In the genomic region with DNA sequence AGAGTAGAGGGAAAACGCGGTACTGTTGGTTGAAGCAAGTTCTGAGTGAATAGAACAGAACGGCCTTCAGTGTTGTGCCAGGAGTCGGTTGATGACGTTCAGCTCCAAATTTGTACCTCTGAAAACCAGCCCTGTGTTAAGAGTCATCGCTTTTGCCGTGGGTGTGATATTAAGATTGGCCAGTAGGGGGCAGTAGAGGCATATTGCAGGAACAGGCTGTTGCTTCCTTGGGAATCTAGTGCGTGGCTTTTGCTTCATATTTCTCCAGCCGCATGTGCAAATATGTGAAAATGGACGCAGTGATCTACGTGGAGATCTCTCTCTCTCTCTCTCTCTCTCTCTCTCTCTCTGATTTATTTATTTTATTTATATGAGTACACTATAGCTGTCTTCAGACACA, we compare ENCODE assay signal across 8 mouse cellular contexts. TPM values are rescaled to one million over a fixed set of nuclear protein-coding genes. Genes with fewer than 3 reads are reported as not detected.
DNase-seq lines count a peak whose midpoint lies in the region; ATAC-seq lines count a peak whose summit lies in the region.

No protein-coding gene starts in this region.

- peaks cover 19% of the 10 kb centered on the region for H3K4me1 ChIP-seq in hindbrain, embryonic 10.5 days (replicated peaks)
- peaks cover 22% of the 10 kb centered on the region for H3K4me1 ChIP-seq in hindbrain, embryonic 13.5 days (replicated peaks)
- peaks cover 7% of the 10 kb centered on the region; the same call in 1 of the 2 replicates for H3K4me1 ChIP-seq in forebrain, embryonic 14.5 days (ENCODE audit: control insufficient read depth, insufficient read depth, low read length)

- H3K4me2 ChIP-seq in hindbrain, embryonic 13.5 days, result no peak overlapping the region
- peak overlapping the region; percentile 25 for H3K4me2 ChIP-seq in forebrain, embryonic 14.5 days (ENCODE audit: low read length)

- intact Hi-C loops in heart, postnatal 25 days (cut with DNase I), result loop anchor here (1.0 to 5.0 kb wide), 4 partner anchors 50 to 351 kb away; partner anchors contain the start of gene Chpt1

- DNase-seq in hindbrain, embryonic 10.5 days (ENCODE audit: low spot score), result peak; percentile 84
- DNase-seq in c-Kit-positive CD71-positive TER-119-positive erythroid progenitor cells, embryonic 14.5 days (ENCODE audit: low spot score), result peak; percentile 77
- peak; percentile 88 for DNase-seq in forebrain, embryonic 14.5 days (ENCODE audit: low spot score)
- DNase-seq in heart, postnatal 25 days (ENCODE audit: low spot score), result peak; percentile 69
- peak; percentile 89 to 91 for DNase-seq in left cerebral cortex, adult 8-10 months (ENCODE audit: low spot score in 2 of 2)
- peak; percentile 74 to 80 for DNase-seq in spleen, postnatal 36 days (ENCODE audit: low spot score in 2 of 2)

- H3K4me3 ChIP-seq in hindbrain, embryonic 10.5 days, result no peak overlapping the region
- H3K4me3 ChIP-seq in hindbrain, embryonic 13.5 days, result no peak overlapping the region
- H3K4me3 ChIP-seq in forebrain, embryonic 14.5 days (ENCODE audit: low read depth, low read length), result no peak overlapping the region

- H3K9me3 ChIP-seq in hindbrain, embryonic 10.5 days, result no peaks in the 10 kb centered on the region
- no peaks in the 10 kb centered on the region for H3K9me3 ChIP-seq in hindbrain, embryonic 13.5 days
- H3K9me3 ChIP-seq in forebrain, embryonic 14.5 days (replicated peaks; ENCODE audit: control insufficient read depth, low read length), result no peaks in the 10 kb centered on the region

- no peaks in the 10 kb centered on the region for H3K27me3 ChIP-seq in hindbrain, embryonic 10.5 days (ENCODE audit: insufficient read depth, poor library complexity, severe bottlenecking)
- H3K27me3 ChIP-seq in hindbrain, embryonic 13.5 days, result no peaks in the 10 kb centered on the region
- H3K27me3 ChIP-seq in forebrain, embryonic 14.5 days (replicated peaks; ENCODE audit: control insufficient read depth, insufficient read depth, low read length), result no peaks in the 10 kb centered on the region

- 13% methylated on average over 11 of the region's 11 CpGs for WGBS in hindbrain, embryonic 10.5 days
- WGBS in hindbrain, embryonic 13.5 days, result 10% methylated on average over 11 of the region's 11 CpGs
- WGBS in forebrain, embryonic 14.5 days, result 6% methylated on average over 11 of the region's 11 CpGs

- no peaks in the 10 kb centered on the region for H3K36me3 ChIP-seq in hindbrain, embryonic 10.5 days
- H3K36me3 ChIP-seq in hindbrain, embryonic 13.5 days, result no peaks in the 10 kb centered on the region
- H3K36me3 ChIP-seq in forebrain, embryonic 14.5 days (ENCODE audit: control insufficient read depth, insufficient read depth, low read length), result no peaks in the 10 kb centered on the region

- no peak overlapping the region for H3K27ac ChIP-seq in hindbrain, embryonic 10.5 days
- no peak overlapping the region for H3K27ac ChIP-seq in hindbrain, embryonic 13.5 days
- H3K27ac ChIP-seq in forebrain, embryonic 14.5 days (ENCODE audit: low read depth, low read length), result no peak overlapping the region

- H3K9ac ChIP-seq in hindbrain, embryonic 13.5 days, result no peak overlapping the region
- H3K9ac ChIP-seq in forebrain, embryonic 14.5 days (ENCODE audit: low read length), result 0 out of 2 replicates have a peak overlapping the region, but pooled peaks have one; percentile 7

- ATAC-seq in hindbrain, embryonic 13.5 days (ENCODE audit: low FRiP score), result no peak
- ATAC-seq in forebrain, embryonic 14.5 days, result peak; percentile 2; the same call in 1 of the 2 replicates
- ATAC-seq in monocyte, adult 5-6 weeks (replicated peaks; ENCODE audit: insufficient number of reproducible peaks, low FRiP score, low TSS enrichment, poor library complexity, severe bottlenecking), result peak; percentile 65

RNA-seq across cellular contexts. Expression of gene Dram1, which starts 2.1 kb away (rescaled TPM):
- 0.16 and 0.35 TPM in 2 replicates for polyA plus RNA-seq in hindbrain, embryonic 10.5 days (2016; fragmentation: Nextera tagmentation; extraction: Ambion mirVana)
- polyA plus RNA-seq in hindbrain, embryonic 13.5 days (2015; fragmentation: Nextera tagmentation; extraction: Ambion mirVana), result 0.41 and 0.55 TPM in 2 replicates
- polyA plus RNA-seq in forebrain, embryonic 14.5 days (2014; fragmentation: Nextera tagmentation; extraction: Ambion mirVana), result 0.44 and 0.84 TPM in 2 replicates
- total RNA-seq in heart, postnatal 25 days (2021), result 1 to 10 TPM; 3.8 to 4.1 TPM
- 1 to 10 TPM in 1 of 4 experiments, under 1 TPM in 3; 0.65 to 1.9 (median 0.81) TPM for total RNA-seq in left cerebral cortex, adult 8-10 months (2022)
- 18.8 to 27.0 TPM (median 24.5 TPM) in 3 replicates for total RNA-seq in monocyte, adult 5-6 weeks (2017)

RNA-seq across cellular contexts. Expression of gene Gnptab, which starts 2.2 kb away (rescaled TPM):
- 8.7 and 9.5 TPM in 2 replicates for polyA plus RNA-seq in hindbrain, embryonic 10.5 days (2016; fragmentation: Nextera tagmentation; extraction: Ambion mirVana)
- 13.8 and 15.9 TPM in 2 replicates for polyA plus RNA-seq in hindbrain, embryonic 13.5 days (2015; fragmentation: Nextera tagmentation; extraction: Ambion mirVana)
- polyA plus RNA-seq in forebrain, embryonic 14.5 days (2014; fragmentation: Nextera tagmentation; extraction: Ambion mirVana), result 9.8 and 11.9 TPM in 2 replicates
- total RNA-seq in heart, postnatal 25 days (2021), result 10 to 100 TPM; 25.5 to 29.9 TPM
- 10 to 100 TPM; 61.9 to 69.7 (median 63.8) TPM for total RNA-seq in left cerebral cortex, adult 8-10 months (2022)
- total RNA-seq in monocyte, adult 5-6 weeks (2017), result 28.7 to 62.7 TPM (median 37.0 TPM) in 3 replicates
